Mouse (Mus musculus) thymus, adult 2 months (tissue): Measurements from ENCODE around the gene Olfr93.

Experiments
- CTCF ChIP-seq: fragments of 200-500 bp; IDR thresholded peaks from 2 replicates; pipeline ENCODE4 v1.5.1; 2012; ENCODE audit warnings: mild to moderate bottlenecking, control low read depth, low read length, moderate library complexity, borderline replicate concordance; ENCODE audit not compliant: control insufficient read depth, poor library complexity, insufficient read depth; ENCODE audit errors: extremely low read depth
- POLR2A ChIP-seq: fragments of 200-500 bp; IDR thresholded peaks from 2 replicates; pipeline ENCODE4 v1.6.1; 2012; ENCODE audit warnings: mild to moderate bottlenecking, low read length, control low read depth, moderate library complexity; ENCODE audit not compliant: control insufficient read depth, poor library complexity, insufficient read depth; ENCODE audit errors: extremely low read depth

- TF ChIP-seq CTCF, result no peak
- TF ChIP-seq POLR2A, result no peak
Observed at GRCm38 (mm10) chr17:37194782-37195181, 33.5 kb upstream of the Olfr93 start.
